Mouse (Mus musculus) sigmoid colon, adult 10 weeks (tissue): ENCODE results near the gene Olfr914. TPM values are rescaled to one million over a fixed set of nuclear protein-coding genes. Genes with fewer than 3 reads are reported as not detected.

ENCODE experiments used
- polyA plus RNA-seq: library from polyadenylated mRNA; stranded (reverse); fragments of 350-450 nt; fragmentation: Illumina TruSeq; extraction: RNeasy Lipid Tissue Mini Kit (QIAGEN cat#74804); gene quantifications from one replicate; pipeline ENCODE4 v1.2.3, GENCODE M21; 2014; ENCODE audit warnings: low read depth, low replicate concordance

The Olfr914 gene
- polyA plus RNA-seq, result not detected

GRCm38 (mm10) chr9:38604802-38605201 lies at the start of gene Olfr914:
Gene Olfr914 (plus strand): TSS chr9:38605102.

GRCm38 (mm10) chr9:38579878-38580277 lies 25.0 kb upstream of the Olfr914 start, which contains the start of gene Olfr912:
Gene Olfr912 (plus strand): TSS chr9:38580178.

GRCm38 (mm10) chr9:38592459-38592858 lies 12.4 kb upstream of the Olfr914 start, which contains the start of gene Olfr913:
Gene Olfr913 (plus strand): TSS chr9:38592759.

GRCm38 (mm10) chr9:38659775-38660174 lies 54.9 kb downstream of the Olfr914 start, which contains the start of gene Olfr916:
Gene Olfr916 (minus strand): TSS chr9:38659875.

Other genes starting within 250 kb of the Olfr914 start
- not detected for gene Olfr250, start 238.2 kb upstream of the Olfr914 start, polyA plus RNA-seq
- gene Olfr251, start 228.0 kb upstream of the Olfr914 start, polyA plus RNA-seq, result not detected
- not detected for gene Olfr147, start 203.4 kb upstream of the Olfr914 start, polyA plus RNA-seq
- gene Olfr901, start 175.6 kb upstream of the Olfr914 start, polyA plus RNA-seq, result not detected
- gene Olfr902, start 157.4 kb upstream of the Olfr914 start, polyA plus RNA-seq, result not detected
- gene Olfr904, start 142.0 kb upstream of the Olfr914 start, polyA plus RNA-seq, result not detected
- gene Olfr905, start 134.0 kb upstream of the Olfr914 start, polyA plus RNA-seq, result not detected
- not detected for gene Olfr906, start 118.0 kb upstream of the Olfr914 start, polyA plus RNA-seq
- not detected for gene Olfr907, start 109.3 kb upstream of the Olfr914 start, polyA plus RNA-seq
- not detected for gene Olfr911-ps1, start 83.5 kb upstream of the Olfr914 start, polyA plus RNA-seq
- gene Olfr910, start 67.3 kb upstream of the Olfr914 start, polyA plus RNA-seq, result not detected
- not detected for gene Olfr912, start 24.9 kb upstream of the Olfr914 start, polyA plus RNA-seq
- not detected for gene Olfr913, start 12.3 kb upstream of the Olfr914 start, polyA plus RNA-seq
- not detected for gene Olfr916, start 54.8 kb downstream of the Olfr914 start, polyA plus RNA-seq
- gene Olfr917, start 60.7 kb downstream of the Olfr914 start, polyA plus RNA-seq, result not detected
- not detected for gene Olfr918, start 69.5 kb downstream of the Olfr914 start, polyA plus RNA-seq
- gene Olfr919, start 98.6 kb downstream of the Olfr914 start, polyA plus RNA-seq, result not detected
- 128 TPM for gene Vwa5a, start 113.2 kb downstream of the Olfr914 start, polyA plus RNA-seq
- 2.1 TPM for gene Olfr920, start 147.2 kb downstream of the Olfr914 start, polyA plus RNA-seq
- not detected for gene Olfr921, start 168.0 kb downstream of the Olfr914 start, polyA plus RNA-seq
- not detected for gene Olfr922, start 209.5 kb downstream of the Olfr914 start, polyA plus RNA-seq
- gene Olfr923, start 221.4 kb downstream of the Olfr914 start, polyA plus RNA-seq, result not detected
- gene Olfr924, start 239.3 kb downstream of the Olfr914 start, polyA plus RNA-seq, result not detected
- gene Olfr26, start 250.0 kb downstream of the Olfr914 start, polyA plus RNA-seq, result not detected